Mouse (Mus musculus) left cerebral cortex, adult 18-20 months (tissue): ENCODE data around the gene Ablim1. TPM values are rescaled to one million over a fixed set of nuclear protein-coding genes. Genes with fewer than 3 reads are reported as not detected.

Source experiments
- DNase-seq, 2 experiments: peaks; one replicate each; pipeline ENCODE4 v3.0.0; 2021 to 2022; ENCODE audit warnings: low spot score in 2 of 2, mixed read lengths in 1 of 2
- long read RNA-seq, 2 experiments: library from polyadenylated mRNA; stranded (forward); transcript quantifications; one replicate each; pipeline ENCODE4 v2.0.0; 2021
- total RNA-seq, 2 experiments: library from RNA; stranded (reverse); gene quantifications; 2 replicates each; pipeline ENCODE4 v1.2.3; 2021

The Ablim1 gene
- total RNA-seq, result 100 to 1,000 TPM; 115 to 119 TPM
- long read RNA-seq, experiment 1, partial matches to known transcripts, result 2 of 44 reads
- long read RNA-seq, experiment 1, other reads (novel, unspliced or antisense), result 42 of 44 reads
- long read RNA-seq, experiment 2, partial matches to known transcripts, result 0 of 21 reads
- long read RNA-seq, experiment 2, other reads (novel, unspliced or antisense), result 21 of 21 reads

- peak; percentile 59 to 64 for DNase-seq
Observed at GRCm38 (mm10) chr19:57314346-57315012, at the start of gene Ablim1. TSS of gene Ablim1 (minus strand) at chr19:57314919.

GRCm38 (mm10) chr19:57363538-57363937 is 48.8 kb upstream of the Ablim1 start:
- no peak for DNase-seq

- DNase-seq, result no peak
Observed at GRCm38 (mm10) chr19:57363076-57363475, 48.4 kb upstream of the Ablim1 start.

GRCm38 (mm10) chr19:57362586-57362985 is 47.9 kb upstream of the Ablim1 start:
- DNase-seq, result no peak

- DNase-seq, result no peak
Observed at GRCm38 (mm10) chr19:57361939-57362307, 47.2 kb upstream of the Ablim1 start.

- peak; percentile 29 to 55 for DNase-seq
Observed at GRCm38 (mm10) chr19:57361131-57361938, 46.6 kb upstream of the Ablim1 start.

GRCm38 (mm10) chr19:57360341-57361130 is 45.8 kb upstream of the Ablim1 start, which contains the start of gene Fam160b1:
TSS of gene Fam160b1 (plus strand) at chr19:57360680.
- peak; percentile 90 to 92 for DNase-seq

- no peak for DNase-seq
Observed at GRCm38 (mm10) chr19:57359701-57360326, 45.1 kb upstream of the Ablim1 start.

- DNase-seq, result no peak
Observed at GRCm38 (mm10) chr19:57358836-57359598, 44.3 kb upstream of the Ablim1 start.

- peak; percentile 57 to 60 for DNase-seq
Observed at GRCm38 (mm10) chr19:57358322-57358721, 43.6 kb upstream of the Ablim1 start.

- DNase-seq, result no peak
Observed at GRCm38 (mm10) chr19:57357811-57358210, 43.1 kb upstream of the Ablim1 start.

- no peak for DNase-seq
Observed at GRCm38 (mm10) chr19:57357244-57357643, 42.5 kb upstream of the Ablim1 start.

GRCm38 (mm10) chr19:57356273-57356672 is 41.6 kb upstream of the Ablim1 start:
- no peak for DNase-seq

- no peak for DNase-seq
Observed at GRCm38 (mm10) chr19:57355451-57356251, 40.9 kb upstream of the Ablim1 start.

GRCm38 (mm10) chr19:57354715-57355114 is 40.0 kb upstream of the Ablim1 start:
- no peak for DNase-seq

GRCm38 (mm10) chr19:57354050-57354449 is 39.3 kb upstream of the Ablim1 start:
- no peak for DNase-seq

GRCm38 (mm10) chr19:57353228-57353627 is 38.5 kb upstream of the Ablim1 start:
- no peak for DNase-seq

- DNase-seq, result peak; percentile 36 to 52
Observed at GRCm38 (mm10) chr19:57352337-57352935, 37.7 kb upstream of the Ablim1 start.

- DNase-seq, result no peak
Observed at GRCm38 (mm10) chr19:57349096-57349495, 34.4 kb upstream of the Ablim1 start.
